Mouse (Mus musculus): Measurements from ENCODE around the gene Tbc1d15.

Tbc1d15 gene

DNA sequence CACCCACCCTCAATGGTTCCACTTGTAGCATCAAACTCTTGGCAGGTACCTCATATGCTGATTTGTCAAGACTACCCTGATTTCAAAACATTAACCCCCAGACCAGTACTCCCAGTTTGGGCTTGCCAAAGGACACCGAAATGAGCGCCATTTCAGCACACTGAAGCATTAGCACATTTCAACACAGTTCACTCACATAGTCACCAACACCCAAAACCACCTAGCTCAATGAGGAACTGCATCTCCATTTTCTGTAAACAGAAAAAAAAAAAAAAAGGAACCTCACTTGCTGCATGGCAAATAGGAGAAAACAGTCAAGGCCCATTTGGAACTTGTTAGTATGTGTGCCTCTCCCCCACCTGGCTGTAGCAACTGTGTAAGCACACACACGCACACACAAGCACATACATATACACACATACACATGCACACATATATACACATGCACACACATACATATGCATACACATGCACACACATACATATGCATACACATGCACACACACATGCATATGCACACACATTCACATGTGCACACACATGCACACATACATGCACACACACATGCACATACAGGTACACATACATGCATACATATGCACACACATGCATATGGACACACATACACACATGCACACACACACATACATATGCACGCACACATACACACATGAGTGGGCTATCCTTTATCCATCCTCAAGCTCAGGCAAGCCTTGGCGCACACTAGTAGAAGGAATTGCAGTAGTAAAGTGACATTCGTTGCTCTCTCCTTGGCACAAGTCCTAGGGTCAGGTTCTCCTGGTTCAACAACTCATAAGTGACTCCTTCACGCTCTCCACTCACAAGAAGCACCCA is 80.5 kb downstream of the Tbc1d15 start:
- peak in 1 of 2 experiments; percentile 5 for DNase-seq (ENCODE audit: low read depth in 1 of 2, low spot score in 2 of 2)

- DNase-seq (ENCODE audit: low read depth in 1 of 2, low spot score in 2 of 2): no peak
Observed at GRCm38 (mm10) chr10:115169410-115169809, 81.9 kb downstream of the Tbc1d15 start.

DNA sequence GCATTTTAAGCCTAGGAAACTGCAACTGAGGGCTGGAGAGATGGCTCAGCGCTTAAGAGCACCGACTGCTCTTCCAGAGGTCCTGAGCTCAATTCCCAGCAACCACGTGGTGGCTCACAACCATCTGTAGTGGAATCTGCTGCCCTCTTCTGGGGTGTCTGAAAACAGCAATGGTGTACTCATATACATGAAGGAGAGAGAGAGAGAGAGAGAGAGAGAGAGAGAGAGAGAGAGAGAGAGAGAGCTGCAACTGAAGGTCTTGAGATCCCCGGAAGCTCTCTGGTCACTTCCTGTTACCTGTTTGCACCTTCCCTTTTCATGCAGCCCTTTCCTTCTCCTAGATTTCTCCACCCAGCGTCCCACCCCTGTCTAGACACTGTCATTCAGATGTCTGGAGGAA is 91.0 kb downstream of the Tbc1d15 start:
- no peak for DNase-seq (ENCODE audit: low read depth in 1 of 2, low spot score in 2 of 2)

All from monocyte, adult 2 months (primary cell).